Mouse (Mus musculus): ENCODE measurements around the gene Inpp5k.

DNA sequence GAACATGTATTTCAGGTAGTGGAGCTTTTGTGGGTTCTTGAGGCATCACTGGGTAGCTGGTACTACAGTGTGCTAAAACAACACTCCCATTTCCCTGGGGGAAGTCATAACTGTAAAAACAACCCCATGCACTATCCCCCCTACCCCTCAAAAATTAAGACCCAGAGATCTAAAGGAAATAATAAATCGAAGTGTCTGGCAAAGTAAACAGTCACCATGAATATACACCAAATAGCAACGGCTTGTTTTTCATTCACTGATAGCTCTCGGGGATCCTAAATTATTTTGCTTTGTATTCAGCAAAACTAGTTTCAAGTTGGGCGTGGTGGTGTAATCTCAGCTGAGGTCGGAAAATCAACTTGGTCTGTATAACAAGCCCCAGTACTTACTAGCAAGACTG, 690 bp upstream of the Inpp5k start:
- TF ChIP-seq E2F4 (IDR thresholded peaks at IDR 0.05; ENCODE audit: insufficient read depth), result no peak
- TF ChIP-seq POLR2A (IDR thresholded peaks at IDR 0.05; ENCODE audit: insufficient read length, low read depth), result no peak
- no peak for TF ChIP-seq MAX (IDR thresholded peaks at IDR 0.05; ENCODE audit: low read depth)
